Mouse (Mus musculus): Measurements from ENCODE around the gene Syde2. TPM values are rescaled to one million over a fixed set of nuclear protein-coding genes. Genes with fewer than 3 reads are reported as not detected.

Gene Syde2
- polyA plus RNA-seq, 1 experiment from 2014 or later = 1.4 TPM

- Histone ChIP-seq H3K4me2 (ENCODE audit: low read depth, low read length) (peak overlapping the region; percentile 41), H3K4me3 (ENCODE audit: low read length) (peak overlapping the region; percentile 17; the same call in 1 of the 2 replicates), H3K36me3 (ENCODE audit: control insufficient read depth, insufficient read depth, low read length) (no peaks in the 10 kb centered on the region), H3K27me3 (replicated peaks; ENCODE audit: control insufficient read depth, insufficient read depth, low read length) (no peaks in the 10 kb centered on the region), H3K9ac (ENCODE audit: low read depth, low read length) (0 out of 2 replicates have a peak overlapping the region, but pooled peaks have one; percentile 17), H3K9me3 (ENCODE audit: control insufficient read depth, low read length) (no peaks in the 10 kb centered on the region), H3K27ac (ENCODE audit: low read length) (peak overlapping the region; percentile 8; the same call in 1 of the 2 replicates), H3K4me1 (ENCODE audit: control insufficient read depth, insufficient read depth, low read length) (0 out of 2 replicates have a peak, but pooled peaks cover 3% of the 10 kb centered on the region)
- WGBS = 6% methylated on average over 15 of the region's 15 CpGs
- peak; percentile 75 for ATAC-seq
Observed at GRCm38 (mm10) chr3:145950034-145950814, 37.4 kb upstream of the Syde2 start.

- no peak overlapping the region for H3K4me3 ChIP-seq (ENCODE audit: low read length)
Observed at GRCm38 (mm10) chr3:145950815-145951130, 36.9 kb upstream of the Syde2 start.

GRCm38 (mm10) chr3:145951287-145952165 is 36.1 kb upstream of the Syde2 start:
- H3K27ac ChIP-seq (ENCODE audit: low read length) = no peak overlapping the region
- H3K9me3 ChIP-seq (ENCODE audit: control insufficient read depth, low read length) = no peaks in the 10 kb centered on the region
- H3K4me1 ChIP-seq (ENCODE audit: control insufficient read depth, insufficient read depth, low read length) = 0 out of 2 replicates have a peak, but pooled peaks cover 3% of the 10 kb centered on the region
- no peak overlapping the region for H3K4me3 ChIP-seq (ENCODE audit: low read length)
- WGBS = 76% methylated on average over 17 of the region's 17 CpGs
- H3K4me2 ChIP-seq (ENCODE audit: low read depth, low read length) = no peak overlapping the region
- ATAC-seq = no peak
- H3K36me3 ChIP-seq (ENCODE audit: control insufficient read depth, insufficient read depth, low read length) = no peaks in the 10 kb centered on the region
- H3K9ac ChIP-seq (ENCODE audit: low read depth, low read length) = no peak overlapping the region
- H3K27me3 ChIP-seq (replicated peaks; ENCODE audit: control insufficient read depth, insufficient read depth, low read length) = no peaks in the 10 kb centered on the region

More at GRCm38 (mm10) chr3:145950815-145951130, 36.9 kb upstream of the Syde2 start:
- H3K4me1 ChIP-seq (ENCODE audit: control insufficient read depth, insufficient read depth, low read length) = 0 out of 2 replicates have a peak, but pooled peaks cover 3% of the 10 kb centered on the region
- no peak for ATAC-seq
- H3K27me3 ChIP-seq (replicated peaks; ENCODE audit: control insufficient read depth, insufficient read depth, low read length) = no peaks in the 10 kb centered on the region
- H3K36me3 ChIP-seq (ENCODE audit: control insufficient read depth, insufficient read depth, low read length) = no peaks in the 10 kb centered on the region
- H3K9ac ChIP-seq (ENCODE audit: low read depth, low read length) = no peak overlapping the region
- no peak overlapping the region for H3K27ac ChIP-seq (ENCODE audit: low read length)
- WGBS = 30% methylated on average over 5 of the region's 5 CpGs
- H3K4me2 ChIP-seq (ENCODE audit: low read depth, low read length) = peak overlapping the region; percentile 41
- no peaks in the 10 kb centered on the region for H3K9me3 ChIP-seq (ENCODE audit: control insufficient read depth, low read length)

GRCm38 (mm10) chr3:145952945-145953344 is 34.7 kb upstream of the Syde2 start:
- peak overlapping the region; percentile 74 for H3K27ac ChIP-seq (ENCODE audit: low read length)
- no peaks in the 10 kb centered on the region for H3K36me3 ChIP-seq (ENCODE audit: control insufficient read depth, insufficient read depth, low read length)
- H3K4me2 ChIP-seq (ENCODE audit: low read depth, low read length) = no peak overlapping the region
- 53% methylated on average over 7 of the region's 7 CpGs for WGBS
- H3K27me3 ChIP-seq (replicated peaks; ENCODE audit: control insufficient read depth, insufficient read depth, low read length) = no peaks in the 10 kb centered on the region
- peak; percentile 77 for ATAC-seq
- no peak overlapping the region for H3K9ac ChIP-seq (ENCODE audit: low read depth, low read length)
- no peak overlapping the region for H3K4me3 ChIP-seq (ENCODE audit: low read length)
- H3K4me1 ChIP-seq (ENCODE audit: control insufficient read depth, insufficient read depth, low read length) = 0 out of 2 replicates have a peak, but pooled peaks cover 3% of the 10 kb centered on the region
- no peaks in the 10 kb centered on the region for H3K9me3 ChIP-seq (ENCODE audit: control insufficient read depth, low read length)

- Histone ChIP-seq H3K27me3 (replicated peaks; ENCODE audit: control insufficient read depth, insufficient read depth, low read length) (no peaks in the 10 kb centered on the region), H3K4me2 (ENCODE audit: low read depth, low read length) (no peak overlapping the region), H3K4me1 (ENCODE audit: control insufficient read depth, insufficient read depth, low read length) (0 out of 2 replicates have a peak, but pooled peaks cover 3% of the 10 kb centered on the region), H3K4me3 (ENCODE audit: low read length) (no peak overlapping the region), H3K9me3 (ENCODE audit: control insufficient read depth, low read length) (no peaks in the 10 kb centered on the region), H3K36me3 (ENCODE audit: control insufficient read depth, insufficient read depth, low read length) (no peaks in the 10 kb centered on the region), H3K9ac (ENCODE audit: low read depth, low read length) (no peak overlapping the region), H3K27ac (ENCODE audit: low read length) (no peak overlapping the region)
- 56% methylated on average over 2 of the region's 2 CpGs for WGBS
- ATAC-seq = no peak
Observed at GRCm38 (mm10) chr3:145953411-145953810, 34.3 kb upstream of the Syde2 start.

GRCm38 (mm10) chr3:145959824-145960223 is 27.8 kb upstream of the Syde2 start:
- no peak for ATAC-seq
- no peak overlapping the region for H3K27ac ChIP-seq (ENCODE audit: low read length)
- WGBS = 65% methylated on average over 1 of the region's 1 CpGs
- no peak overlapping the region for H3K4me2 ChIP-seq (ENCODE audit: low read depth, low read length)
- no peaks in the 10 kb centered on the region for H3K27me3 ChIP-seq (replicated peaks; ENCODE audit: control insufficient read depth, insufficient read depth, low read length)
- no peaks in the 10 kb centered on the region for H3K9me3 ChIP-seq (ENCODE audit: control insufficient read depth, low read length)
- H3K4me3 ChIP-seq (ENCODE audit: low read length) = no peak overlapping the region
- H3K36me3 ChIP-seq (ENCODE audit: control insufficient read depth, insufficient read depth, low read length) = no peaks in the 10 kb centered on the region
- no peak overlapping the region for H3K9ac ChIP-seq (ENCODE audit: low read depth, low read length)
- peaks cover 13% of the 10 kb centered on the region for H3K4me1 ChIP-seq (ENCODE audit: control insufficient read depth, insufficient read depth, low read length)

GRCm38 (mm10) chr3:145962411-145962810 is 25.3 kb upstream of the Syde2 start:
- H3K9me3 ChIP-seq (ENCODE audit: control insufficient read depth, low read length) = no peaks in the 10 kb centered on the region
- no peaks in the 10 kb centered on the region for H3K27me3 ChIP-seq (replicated peaks; ENCODE audit: control insufficient read depth, insufficient read depth, low read length)
- no peak for ATAC-seq
- H3K4me3 ChIP-seq (ENCODE audit: low read length) = no peak overlapping the region
- no peak overlapping the region for H3K4me2 ChIP-seq (ENCODE audit: low read depth, low read length)
- peaks cover 16% of the 10 kb centered on the region for H3K4me1 ChIP-seq (ENCODE audit: control insufficient read depth, insufficient read depth, low read length)
- H3K27ac ChIP-seq (ENCODE audit: low read length) = no peak overlapping the region
- H3K36me3 ChIP-seq (ENCODE audit: control insufficient read depth, insufficient read depth, low read length) = no peaks in the 10 kb centered on the region
- H3K9ac ChIP-seq (ENCODE audit: low read depth, low read length) = no peak overlapping the region
- 29% methylated on average over 9 of the region's 9 CpGs for WGBS

- no peaks in the 10 kb centered on the region for H3K36me3 ChIP-seq (ENCODE audit: control insufficient read depth, insufficient read depth, low read length)
- H3K27ac ChIP-seq (ENCODE audit: low read length) = peak overlapping the region; percentile 65
- H3K4me3 ChIP-seq (ENCODE audit: low read length) = peak overlapping the region; percentile 11; the same call in 1 of the 2 replicates
- no peaks in the 10 kb centered on the region for H3K9me3 ChIP-seq (ENCODE audit: control insufficient read depth, low read length)
- WGBS = 20% methylated on average over 31 of the region's 31 CpGs
- H3K27me3 ChIP-seq (replicated peaks; ENCODE audit: control insufficient read depth, insufficient read depth, low read length) = no peaks in the 10 kb centered on the region
- H3K9ac ChIP-seq (ENCODE audit: low read depth, low read length) = peak overlapping the region; percentile 27
- H3K4me2 ChIP-seq (ENCODE audit: low read depth, low read length) = peak overlapping the region; percentile 35
- H3K4me1 ChIP-seq (ENCODE audit: control insufficient read depth, insufficient read depth, low read length) = peaks cover 16% of the 10 kb centered on the region
- ATAC-seq = peak; percentile 37
Observed at GRCm38 (mm10) chr3:145963101-145964017, 24.3 kb upstream of the Syde2 start.

All from intestine, embryonic 16.5 days (tissue).